Mouse (Mus musculus): ENCODE results near the gene Atpaf1.

GRCm38 (mm10) chr4:115838696-115839641 is 54.4 kb downstream of the Atpaf1 start, which contains the start of gene Mknk1:
- no peak for TF ChIP-seq POLR2A (IDR thresholded peaks at IDR 0.05; ENCODE audit: borderline replicate concordance, extremely low read depth, insufficient read depth, insufficient read length, poor library complexity, severe bottlenecking)
- no peak for TF ChIP-seq CTCF (IDR thresholded peaks at IDR 0.05; ENCODE audit: borderline replicate concordance, extremely low read depth, insufficient read depth, insufficient read length)

All from brain, embryonic 14.5 days (tissue).